ENCODE assay signal across 32 mouse cellular contexts in the genomic region with DNA sequence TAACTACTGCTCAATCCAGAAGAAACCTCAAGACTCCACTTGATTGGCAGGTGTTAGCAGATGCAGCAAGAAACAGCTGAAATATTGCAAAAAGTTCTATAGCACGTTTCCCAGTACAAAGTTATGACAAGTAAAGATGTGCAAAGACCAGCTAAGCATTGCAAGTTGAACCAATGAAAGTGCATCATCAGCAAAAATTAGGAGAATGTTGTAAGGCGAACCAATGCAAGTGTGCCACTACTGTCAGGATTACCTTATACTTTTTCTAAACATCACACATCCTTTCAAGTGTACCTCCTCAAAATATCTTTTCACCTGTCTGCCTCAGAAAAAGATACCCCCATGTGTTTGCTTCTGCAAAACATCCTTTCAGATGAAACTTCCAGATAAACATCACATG.
"Had no signal": no experiment of that assay in that cellular context is flagged by ENCODE, and none has a peak within 500 bp of the region (broad histone marks: within the 10 kb centered on the region; RNA-seq: fewer than 3 reads in every experiment).

No protein-coding gene starts in this region.

- H3K4me1 ChIP-seq: limb, embryonic 10.5 days; limb, embryonic 12.5 days; limb, embryonic 13.5 days; limb, embryonic 15.5 days; liver, embryonic 12.5 days; liver, embryonic 13.5 days; liver, embryonic 15.5 days; lung, embryonic 15.5 days; megakaryocyte, embryonic 14.5 days; midbrain, embryonic 10.5 days; midbrain, embryonic 12.5 days; midbrain, embryonic 13.5 days; midbrain, embryonic 15.5 days; neural tube, embryonic 12.5 days had no signal

- ATAC-seq: liver, embryonic 12.5 days; liver, postnatal 0 days; lung, postnatal 0 days; midbrain, embryonic 13.5 days; midbrain, embryonic 15.5 days; midbrain, embryonic 16.5 days had no signal

- H3K4me2 ChIP-seq: limb, embryonic 12.5 days; limb, embryonic 13.5 days; limb, embryonic 15.5 days; liver, embryonic 11.5 days; liver, embryonic 12.5 days; liver, embryonic 13.5 days; liver, embryonic 15.5 days; lung, embryonic 14.5 days; lung, embryonic 15.5 days; midbrain, embryonic 11.5 days; midbrain, embryonic 12.5 days; midbrain, embryonic 13.5 days; midbrain, embryonic 15.5 days; neural tube, embryonic 12.5 days had no signal

- H3K27ac ChIP-seq: limb, embryonic 10.5 days; limb, embryonic 12.5 days; limb, embryonic 13.5 days; limb, embryonic 15.5 days; liver, embryonic 12.5 days; liver, embryonic 13.5 days; liver, embryonic 14.5 days; liver, embryonic 15.5 days; lung, embryonic 15.5 days; macrophage; midbrain, embryonic 10.5 days; midbrain, embryonic 12.5 days; midbrain, embryonic 13.5 days; midbrain, embryonic 15.5 days; neural tube, embryonic 12.5 days had no signal

- H3K9ac ChIP-seq: limb, embryonic 12.5 days; limb, embryonic 13.5 days; limb, embryonic 15.5 days; liver, embryonic 12.5 days; liver, embryonic 13.5 days; liver, embryonic 14.5 days; liver, embryonic 15.5 days; liver, postnatal 0 days; lung, embryonic 14.5 days; lung, embryonic 15.5 days; midbrain, embryonic 12.5 days; midbrain, embryonic 13.5 days; midbrain, embryonic 15.5 days; neural tube, embryonic 12.5 days had no signal

- H3K27me3 ChIP-seq: limb, embryonic 12.5 days; limb, embryonic 13.5 days; limb, embryonic 15.5 days; liver, embryonic 12.5 days; liver, embryonic 13.5 days; liver, embryonic 15.5 days; lung, embryonic 15.5 days; megakaryocyte, embryonic 14.5 days; midbrain, embryonic 12.5 days; midbrain, embryonic 13.5 days; midbrain, embryonic 15.5 days; neural tube, embryonic 12.5 days had no signal

- H3K36me3 ChIP-seq: limb, embryonic 10.5 days; limb, embryonic 12.5 days; limb, embryonic 13.5 days; limb, embryonic 15.5 days; liver, embryonic 12.5 days; liver, embryonic 13.5 days; liver, embryonic 15.5 days; lung, embryonic 15.5 days; midbrain, embryonic 10.5 days; midbrain, embryonic 12.5 days; midbrain, embryonic 13.5 days; midbrain, embryonic 15.5 days; neural tube, embryonic 12.5 days had no signal

- H3K9me3 ChIP-seq: limb, embryonic 10.5 days; limb, embryonic 12.5 days; limb, embryonic 13.5 days; limb, embryonic 15.5 days; liver, embryonic 12.5 days; liver, embryonic 13.5 days; liver, embryonic 15.5 days; lung, embryonic 15.5 days; megakaryocyte, embryonic 14.5 days; midbrain, embryonic 10.5 days; midbrain, embryonic 12.5 days; midbrain, embryonic 13.5 days; midbrain, embryonic 15.5 days; neural tube, embryonic 12.5 days had no signal

- DNase-seq: left cerebral cortex, postnatal 4 days; liver; liver, embryonic 13.5 days; liver, postnatal 0 days; lung, adult 18-20 months; lung, adult 2 months; lung, embryonic 14.5 days; lung, postnatal 10 days; lung, postnatal 14 days; lung, postnatal 36 days; lung, postnatal 4 days; midbrain, embryonic 14.5 days had no signal

- H3K4me3 ChIP-seq: limb, embryonic 10.5 days; limb, embryonic 12.5 days; limb, embryonic 13.5 days; limb, embryonic 15.5 days; liver, embryonic 12.5 days; liver, embryonic 13.5 days; liver, embryonic 15.5 days; lung, embryonic 15.5 days; megakaryocyte, embryonic 14.5 days; midbrain, embryonic 10.5 days; midbrain, embryonic 12.5 days; midbrain, embryonic 13.5 days; midbrain, embryonic 15.5 days; myocyte; neural tube, embryonic 12.5 days had no signal
